Comparison of ENCODE assay signal across 14 mouse cellular contexts in genomic region chr17:88297520-88297919, GRCm38 (mm10).
DNase-seq lines count a peak whose midpoint lies in the region; ATAC-seq and TF ChIP-seq lines count a peak whose summit lies in the region.
"Had no signal": no experiment of that assay in that cellular context is flagged by ENCODE, and none has a peak within 500 bp of the region (broad histone marks: within the 10 kb centered on the region; RNA-seq: fewer than 3 reads in every experiment).

No protein-coding gene starts in this region.

- H3K27ac ChIP-seq in heart, postnatal 0 days (ENCODE audit: low read depth) = no peak overlapping the region
- H3K27ac ChIP-seq in kidney, embryonic 16.5 days (ENCODE audit: low read length) = no peak overlapping the region
- H3K27ac ChIP-seq in stomach, postnatal 0 days (replicated peaks) = no peak overlapping the region
- H3K27ac ChIP-seq: heart, embryonic 15.5 days; liver, embryonic 14.5 days had no signal

- TF ChIP-seq CTCF in heart, postnatal 0 days (IDR thresholded peaks at IDR 0.05; ENCODE audit: low read depth) = no peak
- TF ChIP-seq CTCF in stomach, postnatal 0 days (IDR thresholded peaks at IDR 0.05; ENCODE audit: low read depth) = peak; percentile 26; the same call in 1 of the 2 replicates

- H3K36me3 ChIP-seq in heart, postnatal 0 days (replicated peaks; ENCODE audit: control insufficient read depth, insufficient read depth, low read length) = no peaks in the 10 kb centered on the region
- no peaks in the 10 kb centered on the region for H3K36me3 ChIP-seq in kidney, embryonic 16.5 days (ENCODE audit: insufficient read depth, low read length)
- H3K36me3 ChIP-seq in stomach, postnatal 0 days (ENCODE audit: control insufficient read depth, insufficient read depth, low read length) = no peaks in the 10 kb centered on the region
- H3K36me3 ChIP-seq: heart, embryonic 15.5 days had no signal

- DNase-seq in heart, postnatal 0 days (ENCODE audit: low spot score) = no peak
- DNase-seq in heart, postnatal 36 days = no peak
- DNase-seq in ovary, postnatal 36 days (ENCODE audit: low spot score) = peak; percentile 37
- no peak for DNase-seq in ovary, postnatal 10 days (ENCODE audit: low spot score)
- DNase-seq in stomach, postnatal 0 days (ENCODE audit: low spot score) = no peak
- no peak for DNase-seq in frontal cortex, postnatal 25 days (ENCODE audit: low spot score in 2 of 2)
- DNase-seq: cerebellum, adult 8-10 months; retina, postnatal 1 day; spleen, adult 18-20 months had no signal

- H3K27me3 ChIP-seq in heart, postnatal 0 days (ENCODE audit: control insufficient read depth, insufficient read depth, low read length) = no peaks in the 10 kb centered on the region
- no peaks in the 10 kb centered on the region for H3K27me3 ChIP-seq in kidney, embryonic 16.5 days (ENCODE audit: insufficient read depth, low read length)
- no peaks in the 10 kb centered on the region for H3K27me3 ChIP-seq in stomach, postnatal 0 days (ENCODE audit: control insufficient read depth, insufficient read depth, low read length)
- H3K27me3 ChIP-seq: CH12.LX; heart, embryonic 15.5 days had no signal

- no peak overlapping the region for H3K4me3 ChIP-seq in heart, postnatal 0 days (ENCODE audit: low read depth, low read length)
- H3K4me3 ChIP-seq in kidney, embryonic 16.5 days (ENCODE audit: low read length) = no peak overlapping the region
- no peak overlapping the region for H3K4me3 ChIP-seq in stomach, postnatal 0 days (ENCODE audit: low read depth, low read length)
- H3K4me3 ChIP-seq: heart, embryonic 15.5 days had no signal

- intact Hi-C loops in heart, postnatal 36 days (cut with DNase I) = no loop called here

- no peaks in the 10 kb centered on the region for H3K4me1 ChIP-seq in heart, postnatal 0 days (ENCODE audit: control insufficient read depth, insufficient read depth)
- 0 out of 2 replicates have a peak, but pooled peaks cover 3% of the 10 kb centered on the region for H3K4me1 ChIP-seq in kidney, embryonic 16.5 days (ENCODE audit: insufficient read depth, low read length)
- no peaks in the 10 kb centered on the region for H3K4me1 ChIP-seq in stomach, postnatal 0 days (replicated peaks; ENCODE audit: control insufficient read depth, insufficient read depth)
- H3K4me1 ChIP-seq: heart, embryonic 15.5 days had no signal

- H3K9me3 ChIP-seq in heart, postnatal 0 days (replicated peaks; ENCODE audit: control insufficient read depth, low read length) = no peaks in the 10 kb centered on the region
- H3K9me3 ChIP-seq in kidney, embryonic 16.5 days (ENCODE audit: low read length) = no peaks in the 10 kb centered on the region
- no peaks in the 10 kb centered on the region for H3K9me3 ChIP-seq in stomach, postnatal 0 days (ENCODE audit: control insufficient read depth, low read length)
- H3K9me3 ChIP-seq: heart, embryonic 15.5 days had no signal

- H3K4me2 ChIP-seq in heart, postnatal 0 days (ENCODE audit: low read depth, low read length) = no peak overlapping the region
- no peak overlapping the region for H3K4me2 ChIP-seq in kidney, embryonic 16.5 days (replicated peaks; ENCODE audit: low read depth, low read length)
- no peak overlapping the region for H3K4me2 ChIP-seq in stomach, postnatal 0 days (replicated peaks; ENCODE audit: low read depth)
- H3K4me2 ChIP-seq: heart, embryonic 15.5 days; midbrain, embryonic 11.5 days had no signal

- 0 out of 2 replicates have a peak, but pooled peaks have one; percentile 8 for ATAC-seq in heart, postnatal 0 days (ENCODE audit: insufficient read depth, low read depth)
- ATAC-seq in kidney, embryonic 16.5 days (ENCODE audit: low FRiP score, low TSS enrichment) = 0 out of 2 replicates have a peak, but pooled peaks have one; percentile 39
- ATAC-seq in stomach, postnatal 0 days (ENCODE audit: low FRiP score, low TSS enrichment) = no peak

- WGBS in heart, postnatal 0 days = 27% methylated on average over 4 of the region's 4 CpGs
- 44% methylated on average over 4 of the region's 4 CpGs for WGBS in kidney, embryonic 16.5 days
- WGBS in stomach, postnatal 0 days = 31% methylated on average over 4 of the region's 4 CpGs

- TF ChIP-seq EP300 in heart, postnatal 0 days (IDR thresholded peaks at IDR 0.05; ENCODE audit: low read depth) = no peak
- TF ChIP-seq EP300 in stomach, postnatal 0 days (optimal IDR thresholded peaks at IDR 0.05) = no peak

- no peak overlapping the region for H3K9ac ChIP-seq in heart, postnatal 0 days (replicated peaks; ENCODE audit: low read depth, low read length)
- no peak overlapping the region for H3K9ac ChIP-seq in kidney, embryonic 16.5 days (replicated peaks; ENCODE audit: low read length)
- no peak overlapping the region for H3K9ac ChIP-seq in stomach, postnatal 0 days (ENCODE audit: low read length)
- H3K9ac ChIP-seq: heart, embryonic 15.5 days; liver, embryonic 14.5 days had no signal
